Comparison of ENCODE assay signal across 9 mouse cellular contexts in the genomic region with DNA sequence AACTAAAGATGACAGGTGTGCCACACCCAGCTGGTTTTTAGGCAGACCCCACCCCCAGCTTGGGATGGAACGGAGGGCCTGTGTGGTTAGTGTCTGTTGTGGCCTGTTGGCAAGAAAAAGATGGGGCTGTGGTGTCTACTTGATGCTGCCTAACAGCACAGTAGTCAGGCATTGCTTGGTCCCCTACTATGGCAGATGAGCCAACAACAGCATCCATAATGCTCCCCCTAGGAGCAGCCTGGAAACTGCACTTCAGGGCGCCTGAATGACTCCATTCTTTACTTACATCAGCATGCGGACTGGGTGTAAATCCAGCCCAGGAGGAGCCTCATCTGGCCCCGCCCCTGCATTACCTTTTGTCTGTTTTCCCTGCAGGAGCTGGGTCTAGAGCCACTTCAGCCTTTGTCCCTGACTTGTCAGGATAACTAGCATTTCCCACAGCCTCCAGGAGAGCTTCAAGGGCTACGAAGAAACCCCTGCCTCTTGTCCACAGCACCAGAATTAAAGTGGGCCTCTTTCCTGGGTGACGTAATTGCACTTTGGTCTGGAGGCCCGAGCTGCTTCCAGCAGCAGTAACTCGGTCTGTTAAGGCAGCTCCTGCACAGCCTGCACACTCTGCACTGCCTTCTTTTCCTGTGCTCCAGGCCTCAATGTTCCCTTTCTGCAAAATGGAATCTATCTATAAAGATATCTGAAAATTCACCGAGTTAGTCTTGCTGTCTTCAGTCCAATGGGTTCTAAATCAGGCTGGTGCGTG.
DNase-seq lines count a peak whose midpoint lies in the region; ATAC-seq and TF ChIP-seq lines count a peak whose summit lies in the region.
"Had no signal": no experiment of that assay in that cellular context is flagged by ENCODE, and none has a peak within 500 bp of the region (broad histone marks: within the 10 kb centered on the region; RNA-seq: fewer than 3 reads in every experiment).

No protein-coding gene starts in this region.

- intact Hi-C loops in left cerebral cortex, adult 2 months (cut with DNase I), result loop anchor here (5.0 kb wide), 2 partner anchors 408 to 708 kb away; no protein-coding TSS in a partner anchor
- intact Hi-C loops in left cerebral cortex, postnatal 4 days (cut with DNase I), result loop anchor here (2.0 to 10.0 kb wide), 3 partner anchors 155 to 715 kb away; no protein-coding TSS in a partner anchor

- no peaks in the 10 kb centered on the region for H3K9me3 ChIP-seq in embryonic facial prominence, embryonic 10.5 days
- no peaks in the 10 kb centered on the region for H3K9me3 ChIP-seq in intestine, embryonic 16.5 days (ENCODE audit: control insufficient read depth, low read length)
- H3K9me3 ChIP-seq: lung, embryonic 15.5 days had no signal

- WGBS in embryonic facial prominence, embryonic 10.5 days, result 31% methylated on average over 10 of the region's 10 CpGs
- WGBS in intestine, embryonic 16.5 days, result 30% methylated on average over 10 of the region's 10 CpGs

- H3K4me1 ChIP-seq in embryonic facial prominence, embryonic 10.5 days, result peaks cover 36% of the 10 kb centered on the region
- peaks cover 9% of the 10 kb centered on the region for H3K4me1 ChIP-seq in intestine, embryonic 16.5 days (ENCODE audit: control insufficient read depth, insufficient read depth, low read length)

- no peak overlapping the region; the same call in 1 of the 2 replicates for H3K9ac ChIP-seq in intestine, embryonic 16.5 days (ENCODE audit: low read depth, low read length)
- H3K9ac ChIP-seq: lung, embryonic 15.5 days had no signal

- 0 out of 2 replicates have a peak overlapping the region, but pooled peaks have one; percentile 6 for H3K4me2 ChIP-seq in intestine, embryonic 16.5 days (ENCODE audit: low read depth, low read length)
- H3K4me2 ChIP-seq: lung, embryonic 15.5 days had no signal

- no peak overlapping the region for H3K4me3 ChIP-seq in left cerebral cortex, adult 2 months
- H3K4me3 ChIP-seq in embryonic facial prominence, embryonic 10.5 days, result no peak overlapping the region
- no peak overlapping the region for H3K4me3 ChIP-seq in intestine, embryonic 16.5 days (ENCODE audit: low read length)
- H3K4me3 ChIP-seq: lung, embryonic 15.5 days had no signal

- no peak for DNase-seq in left cerebral cortex, adult 2 months (ENCODE audit: extremely low spot score in 1 of 2, low spot score in 2 of 2)
- no peak for DNase-seq in left cerebral cortex, postnatal 4 days
- DNase-seq in embryonic facial prominence, embryonic 10.5 days (ENCODE audit: low spot score), result peak; percentile 54
- peak; percentile 76 for DNase-seq in thymus, postnatal 0 days (ENCODE audit: low spot score)
- no peak for DNase-seq in kidney, adult 18-20 months
- no peak for DNase-seq in layer of hippocampus, postnatal 36 days
- no peak for DNase-seq in urinary bladder, postnatal 25 days (ENCODE audit: low spot score)

- no peak overlapping the region for H3K27ac ChIP-seq in left cerebral cortex, adult 2 months
- no peak overlapping the region; the same call in 1 of the 2 replicates for H3K27ac ChIP-seq in embryonic facial prominence, embryonic 10.5 days (replicated peaks)
- peak overlapping the region; percentile 85 for H3K27ac ChIP-seq in intestine, embryonic 16.5 days (ENCODE audit: low read length)
- H3K27ac ChIP-seq: lung, embryonic 15.5 days had no signal

- ATAC-seq in intestine, embryonic 16.5 days, result peak; percentile 91

- peaks cover 19% of the 10 kb centered on the region for H3K27me3 ChIP-seq in embryonic facial prominence, embryonic 10.5 days (replicated peaks; ENCODE audit: low read depth, poor library complexity, severe bottlenecking)
- H3K27me3 ChIP-seq in intestine, embryonic 16.5 days (replicated peaks; ENCODE audit: control insufficient read depth, insufficient read depth, low read length), result no peaks in the 10 kb centered on the region
- H3K27me3 ChIP-seq: lung, embryonic 15.5 days had no signal

- peak; percentile 1; the same call in 1 of the 2 replicates for TF ChIP-seq CTCF in left cerebral cortex, adult 2 months (IDR thresholded peaks at IDR 0.05)

- H3K36me3 ChIP-seq in embryonic facial prominence, embryonic 10.5 days (replicated peaks), result no peaks in the 10 kb centered on the region
- no peaks in the 10 kb centered on the region for H3K36me3 ChIP-seq in intestine, embryonic 16.5 days (ENCODE audit: control insufficient read depth, insufficient read depth, low read length)
- H3K36me3 ChIP-seq: lung, embryonic 15.5 days had no signal

Comparison
In these comparisons a context has a peak if more than half of its experiments do, and no peak if none do; other contexts are left out.
1. DNase-seq: peak in embryonic facial prominence, embryonic 10.5 days (single experiment) and thymus, postnatal 0 days (single experiment); none in left cerebral cortex, adult 2 months (0 of 2), left cerebral cortex, postnatal 4 days (single experiment), kidney, adult 18-20 months (single experiment), layer of hippocampus, postnatal 36 days (0 of 2) and urinary bladder, postnatal 25 days (single experiment).